In the genomic region with DNA sequence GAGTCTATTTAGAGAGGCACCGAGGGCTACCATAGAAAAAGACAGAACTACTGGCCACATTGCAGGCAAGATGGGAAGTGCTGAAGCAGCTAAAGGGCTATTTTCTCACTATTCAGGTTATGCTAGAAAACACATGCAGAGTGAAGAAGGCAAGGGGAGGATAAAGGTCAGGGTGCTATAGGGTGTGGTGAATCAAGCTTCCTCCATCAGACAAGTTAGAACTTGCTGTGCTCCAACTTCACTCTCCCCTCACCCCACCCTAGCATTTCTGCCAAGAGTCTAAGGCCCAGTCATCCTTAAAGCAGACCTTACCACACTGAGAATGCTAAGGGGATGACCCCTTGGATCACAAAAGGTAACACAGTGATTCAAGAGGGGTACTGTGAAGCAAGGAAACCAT, we compare ENCODE assay signal across 33 mouse cellular contexts. TPM values are rescaled to one million over a fixed set of nuclear protein-coding genes. Genes with fewer than 3 reads are reported as not detected.
DNase-seq lines count a peak whose midpoint lies in the region; ATAC-seq and TF ChIP-seq lines count a peak whose summit lies in the region.
"Had no signal": no experiment of that assay in that cellular context is flagged by ENCODE, and none has a peak within 500 bp of the region (broad histone marks: within the 10 kb centered on the region; RNA-seq: fewer than 3 reads in every experiment).

No protein-coding gene starts in this region.

- TF ChIP-seq CTCF in intestine, postnatal 0 days (IDR thresholded peaks at IDR 0.05; ENCODE audit: low read depth), result no peak

- no peak overlapping the region for H3K4me3 ChIP-seq in intestine, embryonic 15.5 days (replicated peaks)
- no peak overlapping the region for H3K4me3 ChIP-seq in intestine, postnatal 0 days (ENCODE audit: low read depth, low read length)
- H3K4me3 ChIP-seq in stomach, embryonic 16.5 days (replicated peaks; ENCODE audit: low read length), result no peak overlapping the region
- no peak overlapping the region for H3K4me3 ChIP-seq in forebrain, embryonic 12.5 days (replicated peaks)
- H3K4me3 ChIP-seq: embryonic facial prominence, embryonic 10.5 days; embryonic facial prominence, embryonic 13.5 days; erythroblast, embryonic 14.5 days; heart, adult 2 months; heart, embryonic 10.5 days; heart, embryonic 13.5 days had no signal

- no peak for DNase-seq in gastrocnemius, adult 18-20 months (ENCODE audit: low spot score)
- no peak for DNase-seq in layer of hippocampus, adult 8-10 months (ENCODE audit: low spot score in 2 of 2)
- DNase-seq: adrenal gland, adult 2 months; adrenal gland, postnatal 14 days; cerebellum, adult 11 months; cerebellum, adult 2 months; cerebellum, adult 9-11 months; cerebellum, postnatal 25 days; gastrocnemius, postnatal 10 days; gastrocnemius, postnatal 36 days; heart, adult 2 months; heart, postnatal 14 days; heart, postnatal 4 days had no signal

- H3K9me3 ChIP-seq in intestine, embryonic 15.5 days, result no peaks in the 10 kb centered on the region
- no peaks in the 10 kb centered on the region for H3K9me3 ChIP-seq in intestine, postnatal 0 days (ENCODE audit: control insufficient read depth)
- H3K9me3 ChIP-seq in stomach, embryonic 16.5 days (replicated peaks; ENCODE audit: control insufficient read depth, low read length), result no peaks in the 10 kb centered on the region
- no peaks in the 10 kb centered on the region for H3K9me3 ChIP-seq in forebrain, embryonic 12.5 days
- H3K9me3 ChIP-seq: embryonic facial prominence, embryonic 10.5 days; embryonic facial prominence, embryonic 13.5 days; heart, embryonic 10.5 days; heart, embryonic 13.5 days had no signal

- no peak overlapping the region for H3K9ac ChIP-seq in intestine, embryonic 15.5 days
- H3K9ac ChIP-seq in intestine, postnatal 0 days (ENCODE audit: low read depth, low read length), result no peak overlapping the region
- H3K9ac ChIP-seq in stomach, embryonic 16.5 days (ENCODE audit: low read length), result no peak overlapping the region
- H3K9ac ChIP-seq in forebrain, embryonic 12.5 days, result no peak overlapping the region
- H3K9ac ChIP-seq: embryonic facial prominence, embryonic 13.5 days; heart, embryonic 13.5 days; hindbrain, embryonic 14.5 days had no signal

- H3K27me3 ChIP-seq in intestine, embryonic 15.5 days (replicated peaks), result no peaks in the 10 kb centered on the region
- H3K27me3 ChIP-seq in intestine, postnatal 0 days (replicated peaks; ENCODE audit: control insufficient read depth, insufficient read depth, low read length), result no peaks in the 10 kb centered on the region
- no peaks in the 10 kb centered on the region for H3K27me3 ChIP-seq in stomach, embryonic 16.5 days (ENCODE audit: control insufficient read depth, insufficient read depth, low read length)
- no peaks in the 10 kb centered on the region for H3K27me3 ChIP-seq in forebrain, embryonic 12.5 days
- H3K27me3 ChIP-seq: embryonic facial prominence, embryonic 13.5 days; heart, embryonic 13.5 days had no signal

- no peak overlapping the region for H3K4me2 ChIP-seq in intestine, embryonic 15.5 days (replicated peaks)
- H3K4me2 ChIP-seq in intestine, postnatal 0 days (replicated peaks; ENCODE audit: low read depth), result no peak overlapping the region
- no peak overlapping the region for H3K4me2 ChIP-seq in stomach, embryonic 16.5 days (ENCODE audit: low read depth, low read length)
- H3K4me2 ChIP-seq in forebrain, embryonic 12.5 days, result no peak overlapping the region
- H3K4me2 ChIP-seq: embryonic facial prominence, embryonic 13.5 days; heart, embryonic 13.5 days; hindbrain, embryonic 14.5 days had no signal

- ATAC-seq in intestine, embryonic 15.5 days, result peak; percentile 91
- ATAC-seq in intestine, postnatal 0 days, result peak; percentile 88
- ATAC-seq in stomach, embryonic 16.5 days (ENCODE audit: insufficient read depth, low FRiP score), result peak; percentile 75; the same call in 1 of the 2 replicates
- ATAC-seq in forebrain, embryonic 12.5 days (ENCODE audit: low FRiP score), result no peak
- ATAC-seq: CD4-positive, CD25-positive, alpha-beta regulatory T cell, adult 4 months; forebrain, embryonic 14.5 days; hindbrain, postnatal 0 days had no signal

- no peaks in the 10 kb centered on the region for H3K36me3 ChIP-seq in intestine, embryonic 15.5 days
- H3K36me3 ChIP-seq in intestine, postnatal 0 days (ENCODE audit: control insufficient read depth, insufficient read depth), result no peaks in the 10 kb centered on the region
- H3K36me3 ChIP-seq in stomach, embryonic 16.5 days (ENCODE audit: control insufficient read depth, insufficient read depth, low read length), result no peaks in the 10 kb centered on the region
- no peaks in the 10 kb centered on the region for H3K36me3 ChIP-seq in forebrain, embryonic 12.5 days (replicated peaks)
- H3K36me3 ChIP-seq: embryonic facial prominence, embryonic 10.5 days; embryonic facial prominence, embryonic 13.5 days; heart, embryonic 10.5 days; heart, embryonic 13.5 days had no signal

- no peaks in the 10 kb centered on the region for H3K4me1 ChIP-seq in intestine, embryonic 15.5 days (replicated peaks)
- H3K4me1 ChIP-seq in intestine, postnatal 0 days (replicated peaks; ENCODE audit: control insufficient read depth, insufficient read depth, low read length), result no peaks in the 10 kb centered on the region
- H3K4me1 ChIP-seq in stomach, embryonic 16.5 days (ENCODE audit: control insufficient read depth, insufficient read depth, low read length), result 0 out of 2 replicates have a peak, but pooled peaks cover 4% of the 10 kb centered on the region
- no peaks in the 10 kb centered on the region for H3K4me1 ChIP-seq in forebrain, embryonic 12.5 days
- H3K4me1 ChIP-seq: embryonic facial prominence, embryonic 13.5 days; heart, embryonic 10.5 days; heart, embryonic 13.5 days had no signal

- H3K27ac ChIP-seq in intestine, embryonic 15.5 days, result no peak overlapping the region
- H3K27ac ChIP-seq in intestine, postnatal 0 days (ENCODE audit: low read depth, low read length), result peak overlapping the region; percentile 62; the same call in 1 of the 2 replicates
- peak overlapping the region; percentile 69 for H3K27ac ChIP-seq in stomach, embryonic 16.5 days (ENCODE audit: low read length)
- H3K27ac ChIP-seq in forebrain, embryonic 12.5 days, result no peak overlapping the region
- H3K27ac ChIP-seq: embryonic facial prominence, embryonic 10.5 days; embryonic facial prominence, embryonic 13.5 days; heart, adult 2 months; heart, embryonic 10.5 days; heart, embryonic 13.5 days; hindbrain, embryonic 14.5 days; hindbrain, postnatal 0 days had no signal

- 50% methylated on average over 1 of the region's 1 CpGs for WGBS in intestine, embryonic 15.5 days
- whole genome bisulfite sequencing in intestine, postnatal 0 days, result 35% methylated on average over 1 of the region's 1 CpGs
- WGBS in stomach, embryonic 16.5 days, result 56% methylated on average over 1 of the region's 1 CpGs
- WGBS in forebrain, embryonic 12.5 days, result 59% methylated on average over 1 of the region's 1 CpGs

RNA-seq across cellular contexts. Expression of gene Ivl, which starts 6.0 kb away (rescaled TPM):
- 0.09 TPM in 1 of 2 replicates, not detected in the other for polyA plus RNA-seq in intestine, embryonic 15.5 days (2015; fragmentation: Nextera tagmentation; extraction: Ambion mirVana)
- 0.47 and 0.80 TPM in 2 replicates for polyA plus RNA-seq in intestine, postnatal 0 days (2015; fragmentation: Nextera tagmentation; extraction: Ambion mirVana)
- 1.3 and 2.0 TPM in 2 replicates for polyA plus RNA-seq in stomach, embryonic 16.5 days (2015; fragmentation: Nextera tagmentation; extraction: Ambion mirVana)
- polyA plus RNA-seq in forebrain, embryonic 12.5 days (2016; fragmentation: Nextera tagmentation; extraction: Ambion mirVana), result not detected in 2 replicates
- total RNA-seq in gastrocnemius, adult 18-20 months (2021), result not detected
- total RNA-seq in layer of hippocampus, adult 8-10 months (2022), result not detected
- total RNA-seq: adrenal gland, adult 2 months; adrenal gland, postnatal 14 days; adrenal gland, postnatal 4 days; common myeloid progenitor, adult 5-6 weeks; gastrocnemius, postnatal 10 days; gastrocnemius, postnatal 36 days; granulocyte monocyte progenitor cell, adult 5-6 weeks; heart, adult 2 months; heart, postnatal 14 days; heart, postnatal 4 days; hindbrain, postnatal 0 days; MEL had no signal
- polyA plus RNA-seq: adrenal gland, adult 2 months; CD4-positive, CD25-positive, alpha-beta regulatory T cell, adult 4 months; cerebellum, adult 2 months; embryonic facial prominence, embryonic 10.5 days; embryonic facial prominence, embryonic 13.5 days; erythroblast, embryonic 14.5 days; forebrain, embryonic 14.5 days; heart, adult 2 months; heart, embryonic 10.5 days; heart, embryonic 13.5 days; hindbrain, embryonic 11.5 days; hindbrain, embryonic 14.5 days; hindbrain, postnatal 0 days had no signal

RNA-seq across cellular contexts. Expression of gene Smcp, which starts 9.3 kb away (rescaled TPM):
- 3.4 and 5.3 TPM in 2 replicates for polyA plus RNA-seq in intestine, embryonic 15.5 days (2015; fragmentation: Nextera tagmentation; extraction: Ambion mirVana)
- 96.4 and 137 TPM in 2 replicates for polyA plus RNA-seq in intestine, postnatal 0 days (2015; fragmentation: Nextera tagmentation; extraction: Ambion mirVana)
- 1.4 and 1.7 TPM in 2 replicates for polyA plus RNA-seq in stomach, embryonic 16.5 days (2015; fragmentation: Nextera tagmentation; extraction: Ambion mirVana)
- polyA plus RNA-seq in forebrain, embryonic 12.5 days (2016; fragmentation: Nextera tagmentation; extraction: Ambion mirVana), result not detected in 2 replicates
- total RNA-seq in gastrocnemius, adult 18-20 months (2021), result not detected
- not detected for total RNA-seq in layer of hippocampus, adult 8-10 months (2022)
- total RNA-seq: adrenal gland, adult 2 months; adrenal gland, postnatal 14 days; adrenal gland, postnatal 4 days; common myeloid progenitor, adult 5-6 weeks; gastrocnemius, postnatal 10 days; gastrocnemius, postnatal 36 days; granulocyte monocyte progenitor cell, adult 5-6 weeks; heart, adult 2 months; heart, postnatal 14 days; heart, postnatal 4 days; hindbrain, postnatal 0 days; MEL had no signal
- polyA plus RNA-seq: adrenal gland, adult 2 months; C2C12; CD4-positive, CD25-positive, alpha-beta regulatory T cell, adult 4 months; cerebellum, adult 2 months; embryonic facial prominence, embryonic 10.5 days; embryonic facial prominence, embryonic 13.5 days; erythroblast, embryonic 14.5 days; forebrain, embryonic 14.5 days; heart, embryonic 10.5 days; heart, embryonic 13.5 days; heart, embryonic 16.5 days; hindbrain, embryonic 11.5 days; hindbrain, embryonic 14.5 days; hindbrain, postnatal 0 days had no signal

RNA-seq across cellular contexts. Expression of gene 2210017I01Rik, which starts 27.8 kb away (rescaled TPM):
- not detected in 2 replicates for polyA plus RNA-seq in intestine, embryonic 15.5 days (2015; fragmentation: Nextera tagmentation; extraction: Ambion mirVana)
- polyA plus RNA-seq in intestine, postnatal 0 days (2015; fragmentation: Nextera tagmentation; extraction: Ambion mirVana), result 0.18 and 0.34 TPM in 2 replicates
- polyA plus RNA-seq in stomach, embryonic 16.5 days (2015; fragmentation: Nextera tagmentation; extraction: Ambion mirVana), result not detected in 2 replicates
- not detected in 2 replicates for polyA plus RNA-seq in forebrain, embryonic 12.5 days (2016; fragmentation: Nextera tagmentation; extraction: Ambion mirVana)
- not detected for total RNA-seq in gastrocnemius, adult 18-20 months (2021)
- not detected for total RNA-seq in layer of hippocampus, adult 8-10 months (2022)
- total RNA-seq: adrenal gland, adult 2 months; adrenal gland, postnatal 14 days; adrenal gland, postnatal 4 days; common myeloid progenitor, adult 5-6 weeks; gastrocnemius, postnatal 10 days; gastrocnemius, postnatal 36 days; granulocyte monocyte progenitor cell, adult 5-6 weeks; heart, adult 2 months; heart, postnatal 14 days; heart, postnatal 4 days; hindbrain, postnatal 0 days; MEL had no signal
- polyA plus RNA-seq: adrenal gland, adult 2 months; C2C12; CD4-positive, CD25-positive, alpha-beta regulatory T cell, adult 4 months; cerebellum, adult 2 months; embryonic facial prominence, embryonic 10.5 days; embryonic facial prominence, embryonic 13.5 days; erythroblast, embryonic 14.5 days; forebrain, embryonic 14.5 days; heart, adult 2 months; heart, embryonic 10.5 days; heart, embryonic 13.5 days; heart, embryonic 16.5 days; hindbrain, embryonic 11.5 days; hindbrain, embryonic 14.5 days; hindbrain, postnatal 0 days had no signal

RNA-seq across cellular contexts. Expression of gene Lce6a, which starts 42.0 kb away (rescaled TPM):
- polyA plus RNA-seq in intestine, embryonic 15.5 days (2015; fragmentation: Nextera tagmentation; extraction: Ambion mirVana), result not detected in 2 replicates
- polyA plus RNA-seq in intestine, postnatal 0 days (2015; fragmentation: Nextera tagmentation; extraction: Ambion mirVana), result 1.8 and 2.1 TPM in 2 replicates
- not detected in 2 replicates for polyA plus RNA-seq in stomach, embryonic 16.5 days (2015; fragmentation: Nextera tagmentation; extraction: Ambion mirVana)
- not detected in 2 replicates for polyA plus RNA-seq in forebrain, embryonic 12.5 days (2016; fragmentation: Nextera tagmentation; extraction: Ambion mirVana)
- total RNA-seq in gastrocnemius, adult 18-20 months (2021), result not detected
- total RNA-seq in layer of hippocampus, adult 8-10 months (2022), result not detected
- total RNA-seq: adrenal gland, adult 2 months; adrenal gland, postnatal 14 days; adrenal gland, postnatal 4 days; common myeloid progenitor, adult 5-6 weeks; gastrocnemius, postnatal 10 days; gastrocnemius, postnatal 36 days; granulocyte monocyte progenitor cell, adult 5-6 weeks; heart, adult 2 months; heart, postnatal 14 days; heart, postnatal 4 days; hindbrain, postnatal 0 days; MEL had no signal
- polyA plus RNA-seq: adrenal gland, adult 2 months; C2C12; CD4-positive, CD25-positive, alpha-beta regulatory T cell, adult 4 months; cerebellum, adult 2 months; embryonic facial prominence, embryonic 10.5 days; embryonic facial prominence, embryonic 13.5 days; erythroblast, embryonic 14.5 days; forebrain, embryonic 14.5 days; heart, adult 2 months; heart, embryonic 10.5 days; heart, embryonic 13.5 days; heart, embryonic 16.5 days; hindbrain, embryonic 11.5 days; hindbrain, embryonic 14.5 days; hindbrain, postnatal 0 days had no signal

RNA-seq across cellular contexts. Expression of gene 2310046K23Rik, which starts 45.2 kb away (rescaled TPM):
- not detected in 2 replicates for polyA plus RNA-seq in intestine, embryonic 15.5 days (2015; fragmentation: Nextera tagmentation; extraction: Ambion mirVana)
- polyA plus RNA-seq in intestine, postnatal 0 days (2015; fragmentation: Nextera tagmentation; extraction: Ambion mirVana), result not detected in 2 replicates
- not detected in 2 replicates for polyA plus RNA-seq in stomach, embryonic 16.5 days (2015; fragmentation: Nextera tagmentation; extraction: Ambion mirVana)
- not detected in 2 replicates for polyA plus RNA-seq in forebrain, embryonic 12.5 days (2016; fragmentation: Nextera tagmentation; extraction: Ambion mirVana)
- total RNA-seq in gastrocnemius, adult 18-20 months (2021), result not detected
- total RNA-seq in layer of hippocampus, adult 8-10 months (2022), result not detected
- total RNA-seq: adrenal gland, adult 2 months; adrenal gland, postnatal 14 days; adrenal gland, postnatal 4 days; common myeloid progenitor, adult 5-6 weeks; gastrocnemius, postnatal 10 days; gastrocnemius, postnatal 36 days; granulocyte monocyte progenitor cell, adult 5-6 weeks; heart, adult 2 months; heart, postnatal 14 days; heart, postnatal 4 days; hindbrain, postnatal 0 days; MEL had no signal
- polyA plus RNA-seq: adrenal gland, adult 2 months; C2C12; CD4-positive, CD25-positive, alpha-beta regulatory T cell, adult 4 months; cerebellum, adult 2 months; embryonic facial prominence, embryonic 10.5 days; embryonic facial prominence, embryonic 13.5 days; erythroblast, embryonic 14.5 days; forebrain, embryonic 14.5 days; heart, adult 2 months; heart, embryonic 10.5 days; heart, embryonic 13.5 days; heart, embryonic 16.5 days; hindbrain, embryonic 11.5 days; hindbrain, embryonic 14.5 days; hindbrain, postnatal 0 days had no signal

Comparison
In these comparisons a context has a peak if more than half of its experiments do, and no peak if none do; other contexts are left out.
1. H3K27ac ChIP-seq: peak in intestine, postnatal 0 days (single experiment) and stomach, embryonic 16.5 days (single experiment); none in intestine, embryonic 15.5 days (single experiment) and forebrain, embryonic 12.5 days (single experiment).
2. RNA of gene Smcp, which starts 9.3 kb away (polyA plus RNA-seq): 96.4 to 137 TPM in intestine, postnatal 0 days; 3.4 to 5.3 TPM in intestine, embryonic 15.5 days, 1.4 to 1.7 TPM in stomach, embryonic 16.5 days and not detected in forebrain, embryonic 12.5 days; every median in the first group is over 10 times any median in the second.